Mouse (Mus musculus) stomach, embryonic 16.5 days (tissue): ENCODE measurements around the gene Scamp3. TPM values are rescaled to one million over a fixed set of nuclear protein-coding genes. Genes with fewer than 3 reads are reported as not detected.

ENCODE experiments used
- ATAC-seq: fragments of 200-750 bp; cut with Nextera tagmentation; 2 replicates; pipeline ENCODE4 v1.8.0; 2017; ENCODE audit warnings: moderate number of reproducible peaks, moderate TSS enrichment; ENCODE audit not compliant: insufficient read depth, low FRiP score
- H3K27ac ChIP-seq: fragments of 300-500 bp; sonication (generic); 2 replicates; pipeline ENCODE4 v1.5.1; 2014; ENCODE audit warnings: low read length
- H3K27me3 ChIP-seq: fragments of 300-500 bp; sonication (generic); 2 replicates; pipeline ENCODE4 v1.6.1; 2014; ENCODE audit warnings: low read length, control low read depth, mixed read lengths; ENCODE audit not compliant: control insufficient read depth, insufficient read depth
- H3K36me3 ChIP-seq: fragments of 300-500 bp; sonication (generic); 2 replicates; pipeline ENCODE4 v1.6.1; 2014; ENCODE audit warnings: low read length; ENCODE audit not compliant: control insufficient read depth, insufficient read depth
- H3K4me1 ChIP-seq: fragments of 300-500 bp; sonication (generic); 2 replicates; pipeline ENCODE4 v1.6.1; 2014; ENCODE audit warnings: low read length, control low read depth, mixed read lengths; ENCODE audit not compliant: control insufficient read depth, insufficient read depth
- H3K4me2 ChIP-seq: fragments of 300-500 bp; sonication (generic); 2 replicates; pipeline ENCODE4 v1.6.1; 2014; ENCODE audit warnings: low read depth, low read length, mixed read lengths
- H3K4me3 ChIP-seq: fragments of 300-500 bp; sonication (generic); replicated peaks from 2 replicates; pipeline ENCODE4 v1.5.1; 2014; ENCODE audit warnings: mild to moderate bottlenecking, low read length
- H3K9ac ChIP-seq: fragments of 300-500 bp; sonication (generic); 2 replicates; pipeline ENCODE4 v1.6.1; 2014; ENCODE audit warnings: low read length
- H3K9me3 ChIP-seq: fragments of 300-500 bp; sonication (generic); replicated peaks from 2 replicates; pipeline ENCODE4 v1.6.1; 2016; ENCODE audit warnings: low read length, control low read depth; ENCODE audit not compliant: control insufficient read depth
- WGBS: fragments of 180-500 bp; shearing (Covaris S2); extraction: QIAGEN DNeasy Blood & Tissue Kit; methylation state at CpG from one replicate; pipeline ENCODE4 v1.1.7; 2014; 5-methylcytosine and 5-hydroxymethylcytosine counted together
- polyA plus RNA-seq: library from polyadenylated mRNA; unstranded; fragments of >200 nt; fragmentation: Nextera tagmentation; extraction: Ambion mirVana; gene quantifications from 2 replicates; pipeline ENCODE4 v1.2.1, GENCODE M21; 2015

Gene Scamp3
- polyA plus RNA-seq, 1 experiment from 2014 or later = 104 TPM

DNA sequence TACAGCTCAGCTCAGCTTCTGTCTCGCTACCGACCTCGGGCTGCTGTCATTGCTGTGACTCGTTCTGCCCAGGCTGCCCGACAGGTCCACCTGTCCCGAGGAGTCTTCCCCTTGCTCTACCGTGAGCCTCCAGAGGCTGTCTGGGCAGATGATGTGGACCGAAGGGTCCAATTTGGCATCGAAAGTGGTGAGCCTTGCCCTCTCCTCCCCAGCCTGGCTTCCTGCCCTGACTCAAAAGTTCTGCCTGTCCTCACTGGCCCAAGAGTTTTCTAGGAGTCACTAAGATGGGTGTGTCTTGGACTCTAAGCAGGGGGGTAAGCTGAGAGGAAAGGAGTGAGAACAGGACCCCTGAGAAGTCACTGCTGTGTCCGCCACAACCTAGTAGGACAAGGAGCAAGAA lies 32.5 kb upstream of the Scamp3 start:
- Histone ChIP-seq H3K4me1 (0 out of 2 replicates have a peak, but pooled peaks cover 2% of the 10 kb centered on the region), H3K36me3 (no peaks in the 10 kb centered on the region), H3K4me3 (no peak overlapping the region), H3K27me3 (no peaks in the 10 kb centered on the region; the same call in 1 of the 2 replicates), H3K27ac (no peak overlapping the region), H3K4me2 (no peak overlapping the region), H3K9ac (no peak overlapping the region), H3K9me3 (no peaks in the 10 kb centered on the region)
- WGBS = 69% methylated on average over 10 of the region's 10 CpGs
- no peak for ATAC-seq

DNA sequence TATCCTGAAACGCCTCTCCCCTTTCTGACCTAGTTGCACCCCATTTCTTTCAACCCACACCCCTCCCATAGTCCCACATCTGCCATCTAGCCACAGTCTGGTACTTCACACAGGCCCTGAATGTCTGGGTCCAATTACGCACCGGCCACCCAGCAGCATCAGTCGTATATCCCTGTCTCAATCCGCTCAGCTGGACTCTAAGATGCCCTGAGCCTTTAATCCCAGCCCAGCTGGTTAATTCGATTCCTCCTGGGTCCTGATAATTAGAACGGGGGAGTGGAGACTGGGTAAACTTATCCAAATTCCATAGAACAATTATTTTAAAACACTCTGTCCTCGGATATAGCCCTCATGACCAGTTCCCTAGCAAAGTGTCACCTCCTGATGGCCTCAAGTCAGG lies 31.7 kb upstream of the Scamp3 start:
- no peak for ATAC-seq
- no peak overlapping the region for H3K4me2 ChIP-seq
- H3K27me3 ChIP-seq = peaks cover 3% of the 10 kb centered on the region; the same call in 1 of the 2 replicates
- no peak overlapping the region for H3K4me3 ChIP-seq
- peak overlapping the region; percentile 21; the same call in 1 of the 2 replicates for H3K9ac ChIP-seq
- WGBS = 62% methylated on average over 8 of the region's 8 CpGs
- no peaks in the 10 kb centered on the region for H3K9me3 ChIP-seq
- no peak overlapping the region for H3K27ac ChIP-seq
- H3K4me1 ChIP-seq = 0 out of 2 replicates have a peak, but pooled peaks cover 2% of the 10 kb centered on the region
- no peaks in the 10 kb centered on the region for H3K36me3 ChIP-seq

DNA sequence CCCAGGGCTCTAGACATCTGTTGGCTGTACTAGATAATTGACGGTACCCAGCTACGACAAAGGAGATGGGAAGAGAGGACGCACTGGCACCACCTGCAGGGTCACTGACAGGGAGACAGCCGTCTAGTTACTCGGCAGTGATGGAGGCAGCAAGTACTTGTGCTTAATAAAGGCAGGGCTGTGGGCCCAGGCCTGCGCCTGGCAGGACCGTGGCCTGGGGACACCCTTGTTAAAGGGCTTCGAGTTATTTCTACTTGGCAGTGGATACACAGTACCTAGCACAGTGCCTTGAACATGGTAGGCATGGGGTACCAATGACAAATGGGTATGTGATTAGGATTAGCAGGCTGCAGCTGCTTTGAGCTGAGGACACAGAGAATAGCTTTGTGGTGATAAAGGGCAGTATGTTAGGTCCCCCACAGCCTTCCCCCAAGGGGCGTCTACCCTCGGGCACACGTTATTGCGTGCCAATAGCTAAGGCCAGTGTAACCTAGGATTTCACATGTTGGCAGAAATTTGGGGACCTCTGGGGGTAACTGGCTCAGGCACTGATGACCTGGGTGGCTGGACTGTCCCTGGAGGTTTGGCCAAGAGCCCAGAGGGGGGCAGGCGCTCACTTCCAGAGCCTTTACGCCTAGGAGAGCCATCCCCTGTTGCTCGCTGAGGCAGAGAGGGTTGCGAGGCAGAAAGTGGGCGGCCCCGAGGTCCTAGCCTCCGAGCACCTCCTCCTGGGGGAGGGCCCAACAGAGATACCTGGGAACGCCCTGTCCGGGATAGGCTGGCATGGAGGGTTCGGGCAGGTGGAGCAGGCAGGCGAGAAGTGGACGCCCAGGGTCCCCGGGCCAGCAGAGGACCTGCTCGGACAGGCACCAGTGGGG lies 29.9 kb upstream of the Scamp3 start:
- Histone ChIP-seq H3K4me2 (peak overlapping the region; percentile 68), H3K36me3 (no peaks in the 10 kb centered on the region), H3K27ac (no peak overlapping the region), H3K9ac (peak overlapping the region; percentile 56), H3K4me3 (peak overlapping the region; percentile 37), H3K9me3 (no peaks in the 10 kb centered on the region), H3K4me1 (0 out of 2 replicates have a peak, but pooled peaks cover 2% of the 10 kb centered on the region), H3K27me3 (peaks cover 3% of the 10 kb centered on the region; the same call in 1 of the 2 replicates)
- 27% methylated on average over 26 of the region's 26 CpGs for WGBS
- ATAC-seq = peak; percentile 86

DNA sequence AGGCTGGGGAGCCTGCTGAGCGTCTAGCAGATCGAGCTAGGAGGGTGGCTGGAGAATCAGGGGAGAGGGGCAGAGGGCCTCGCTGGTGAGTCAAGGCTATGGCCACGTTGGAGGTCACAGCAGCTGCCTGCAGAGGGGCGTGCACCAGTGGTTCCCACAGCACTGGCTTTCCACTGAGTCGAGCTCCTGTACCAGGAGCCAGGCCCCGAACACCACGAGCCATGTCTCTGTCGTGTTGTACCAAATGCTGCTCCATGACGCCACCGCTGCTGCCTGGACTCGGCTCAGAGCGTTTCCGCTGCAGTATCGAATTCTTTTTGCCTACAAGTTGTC lies 29.3 kb upstream of the Scamp3 start:
- no peaks in the 10 kb centered on the region for H3K9me3 ChIP-seq
- H3K27ac ChIP-seq = no peak overlapping the region
- peak overlapping the region; percentile 56 for H3K9ac ChIP-seq
- no peaks in the 10 kb centered on the region for H3K36me3 ChIP-seq
- H3K4me3 ChIP-seq = peak overlapping the region; percentile 37
- H3K4me2 ChIP-seq = peak overlapping the region; percentile 68
- H3K27me3 ChIP-seq = peaks cover 3% of the 10 kb centered on the region; the same call in 1 of the 2 replicates
- H3K4me1 ChIP-seq = 0 out of 2 replicates have a peak, but pooled peaks cover 2% of the 10 kb centered on the region
- 6% methylated on average over 15 of the region's 15 CpGs for WGBS
- ATAC-seq = no peak; the same call in 1 of the 2 replicates

DNA sequence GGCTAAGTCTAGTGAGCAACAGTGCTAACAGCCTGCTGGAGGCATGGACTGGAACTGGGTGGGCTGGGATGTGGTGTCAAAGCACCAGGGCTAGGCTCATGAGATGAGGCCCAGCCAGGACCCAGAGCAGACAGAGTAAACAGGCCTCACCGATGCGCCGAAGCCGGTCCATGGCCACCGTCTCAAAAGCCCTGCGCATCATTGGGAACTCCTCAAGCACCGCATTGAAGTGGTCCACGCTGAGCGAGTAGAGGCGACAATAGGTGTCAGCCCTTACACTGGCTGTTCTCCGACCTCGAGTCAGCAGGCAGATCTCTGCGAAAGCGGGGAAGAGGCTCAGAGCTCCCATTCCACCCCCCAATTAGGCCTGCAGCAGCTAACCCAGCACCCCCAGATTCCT lies 28.7 kb upstream of the Scamp3 start:
- H3K36me3 ChIP-seq = no peaks in the 10 kb centered on the region
- H3K27ac ChIP-seq = no peak overlapping the region
- H3K4me3 ChIP-seq = no peak overlapping the region
- H3K9ac ChIP-seq = no peak overlapping the region
- no peak for ATAC-seq
- 72% methylated on average over 14 of the region's 14 CpGs for WGBS
- H3K4me1 ChIP-seq = 0 out of 2 replicates have a peak, but pooled peaks cover 2% of the 10 kb centered on the region
- no peaks in the 10 kb centered on the region for H3K9me3 ChIP-seq
- H3K27me3 ChIP-seq = peaks cover 3% of the 10 kb centered on the region; the same call in 1 of the 2 replicates
- H3K4me2 ChIP-seq = no peak overlapping the region

DNA sequence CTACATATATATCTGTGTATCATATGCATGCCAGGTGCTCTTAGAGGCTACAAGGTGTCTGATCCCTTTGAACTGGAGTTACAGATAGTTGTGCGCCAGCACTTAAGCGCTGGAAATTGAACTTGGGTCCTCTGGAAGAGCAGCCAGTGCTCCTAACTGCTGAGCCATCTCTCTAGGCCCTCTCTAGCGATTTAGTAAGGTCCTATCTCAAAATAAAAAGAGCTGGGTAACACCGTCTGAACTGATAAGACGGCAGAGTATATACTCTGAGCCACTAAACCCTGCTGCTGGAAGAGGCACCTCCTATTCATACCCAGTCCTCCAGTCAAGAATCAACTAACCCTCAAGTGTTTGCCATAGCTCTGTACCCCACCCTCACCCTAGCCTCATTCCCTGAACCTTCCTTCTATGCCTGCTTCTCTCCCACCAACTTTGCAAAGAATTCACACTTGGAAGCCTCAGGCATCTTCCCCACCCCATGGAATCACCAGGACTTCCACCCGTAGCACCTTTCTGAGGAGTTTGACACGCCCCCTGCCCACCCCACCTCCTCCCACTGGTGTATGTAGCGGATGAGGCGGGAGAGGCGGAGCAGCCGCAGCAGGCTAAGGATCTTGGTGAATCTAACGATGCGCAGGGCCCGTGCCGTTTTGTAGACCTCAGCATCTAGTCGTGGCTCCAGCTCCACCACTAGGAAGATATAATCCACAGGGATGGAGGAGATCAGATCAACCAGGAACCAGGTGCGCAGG lies 25.0 kb upstream of the Scamp3 start:
- no peaks in the 10 kb centered on the region for H3K9me3 ChIP-seq
- 43% methylated on average over 17 of the region's 17 CpGs for WGBS
- H3K4me3 ChIP-seq = no peak overlapping the region
- ATAC-seq = no peak
- H3K27ac ChIP-seq = no peak overlapping the region
- H3K9ac ChIP-seq = no peak overlapping the region
- no peak overlapping the region for H3K4me2 ChIP-seq
- peaks cover 3% of the 10 kb centered on the region; the same call in 1 of the 2 replicates for H3K27me3 ChIP-seq
- H3K36me3 ChIP-seq = no peaks in the 10 kb centered on the region
- 0 out of 2 replicates have a peak, but pooled peaks cover 2% of the 10 kb centered on the region for H3K4me1 ChIP-seq

DNA sequence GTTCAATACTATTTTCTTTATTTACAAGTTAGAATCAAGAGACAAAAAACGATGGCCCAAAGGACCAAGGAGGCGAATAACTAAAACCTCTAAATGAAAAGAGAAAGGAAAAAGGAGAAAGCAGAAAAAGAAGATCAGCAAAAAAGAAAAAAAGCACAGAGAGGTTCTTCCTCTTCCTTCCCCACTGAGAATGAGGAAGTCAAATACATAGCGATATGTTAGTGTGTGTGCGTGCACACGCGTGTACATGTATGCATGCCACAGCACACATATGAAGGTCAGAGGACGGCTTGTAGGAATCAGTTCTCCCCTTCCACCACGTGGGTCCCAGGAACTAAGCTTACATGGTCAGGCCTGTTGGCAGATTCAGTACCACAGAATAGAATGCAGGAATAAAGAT lies 20.3 kb upstream of the Scamp3 start:
- peaks cover 8% of the 10 kb centered on the region; the same call in 1 of the 2 replicates for H3K4me1 ChIP-seq
- H3K27ac ChIP-seq = no peak overlapping the region
- no peaks in the 10 kb centered on the region for H3K9me3 ChIP-seq
- H3K4me3 ChIP-seq = no peak overlapping the region
- ATAC-seq = no peak
- H3K4me2 ChIP-seq = no peak overlapping the region
- WGBS = 84% methylated on average over 8 of the region's 8 CpGs
- no peaks in the 10 kb centered on the region for H3K36me3 ChIP-seq
- 0 out of 2 replicates have a peak, but pooled peaks cover 2% of the 10 kb centered on the region for H3K27me3 ChIP-seq
- no peak overlapping the region for H3K9ac ChIP-seq

DNA sequence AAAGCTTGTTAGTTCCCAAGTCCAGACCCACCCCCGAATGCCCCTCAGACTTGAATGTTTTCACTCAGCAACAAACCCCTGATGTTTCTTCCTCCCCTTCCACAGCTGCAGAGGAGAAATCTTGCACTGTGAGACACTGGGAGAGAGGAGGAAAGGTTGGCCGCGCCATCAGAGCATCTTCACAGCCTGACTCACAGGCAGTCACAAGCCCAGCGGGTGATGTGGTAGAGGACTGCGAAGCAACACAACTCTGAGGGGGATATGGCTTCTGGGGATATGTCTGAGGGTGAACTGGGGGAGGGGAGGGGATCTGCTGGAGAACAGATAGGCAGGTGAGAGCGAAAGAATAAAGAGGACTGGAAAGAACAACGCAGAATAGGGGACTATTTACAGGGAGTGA lies 18.6 kb upstream of the Scamp3 start:
- peaks cover 8% of the 10 kb centered on the region; the same call in 1 of the 2 replicates for H3K4me1 ChIP-seq
- no peak overlapping the region; the same call in 1 of the 2 replicates for H3K4me2 ChIP-seq
- H3K4me3 ChIP-seq = no peak overlapping the region
- H3K9me3 ChIP-seq = no peaks in the 10 kb centered on the region
- no peak for ATAC-seq
- no peak overlapping the region for H3K27ac ChIP-seq
- WGBS = 20% methylated on average over 7 of the region's 7 CpGs
- H3K9ac ChIP-seq = no peak overlapping the region
- 0 out of 2 replicates have a peak, but pooled peaks cover 2% of the 10 kb centered on the region for H3K27me3 ChIP-seq
- H3K36me3 ChIP-seq = no peaks in the 10 kb centered on the region
